8 mouse cellular contexts compared by ENCODE assay signal in the genomic region with DNA sequence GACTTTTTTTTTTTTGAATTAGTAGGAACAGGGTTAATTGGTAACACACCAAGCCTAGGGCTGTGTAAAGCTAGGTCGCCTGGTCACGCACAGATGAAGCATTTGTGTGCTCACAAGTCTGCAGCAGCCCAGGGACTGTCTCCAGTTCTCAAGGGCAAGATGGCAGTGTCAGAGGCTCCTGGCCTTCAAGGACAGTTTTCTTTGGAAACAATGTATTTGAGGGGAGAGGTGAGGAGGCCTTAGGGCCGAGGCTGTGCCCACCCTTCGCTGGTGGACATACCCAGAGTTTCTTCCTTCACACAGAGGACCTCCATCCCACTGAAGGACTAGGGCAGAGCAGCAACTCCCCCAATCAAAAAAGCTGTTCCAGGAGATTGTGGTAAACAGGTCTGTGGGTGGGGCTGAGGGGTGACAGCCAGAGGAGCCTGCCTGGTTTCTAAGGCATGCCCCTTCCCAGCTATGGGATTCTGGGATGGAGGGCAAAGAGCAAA. TPM values are rescaled to one million over a fixed set of nuclear protein-coding genes. Genes with fewer than 3 reads are reported as not detected.
DNase-seq lines count a peak whose midpoint lies in the region; ATAC-seq and TF ChIP-seq lines count a peak whose summit lies in the region.

No protein-coding gene starts in this region.

- peak overlapping the region; percentile 96 for H3K27ac ChIP-seq in cortical plate, adult 2 months (ENCODE audit: insufficient read depth, low read length)
- H3K27ac ChIP-seq in hindbrain, embryonic 11.5 days (ENCODE audit: low read depth, low read length) = peak overlapping the region; percentile 96
- peak overlapping the region; percentile 97 for H3K27ac ChIP-seq in olfactory bulb, adult 2 months (ENCODE audit: insufficient read depth, low read depth, low read length)

- H3K9me3 ChIP-seq in E14TG2a.4 (ENCODE audit: low read length) = no peaks in the 10 kb centered on the region
- H3K9me3 ChIP-seq in hindbrain, embryonic 11.5 days (ENCODE audit: control insufficient read depth, low read length) = no peaks in the 10 kb centered on the region

- TF ChIP-seq CTCF in E14TG2a.4 (conservative IDR thresholded peaks at IDR 0.05; ENCODE audit: low read length) = no peak
- no peak for TF ChIP-seq CTCF in cortical plate, adult 2 months (IDR thresholded peaks at IDR 0.05; ENCODE audit: extremely low read depth, insufficient read depth, low read length)
- no peak for TF ChIP-seq CTCF in olfactory bulb, adult 2 months (IDR thresholded peaks at IDR 0.05; ENCODE audit: insufficient read depth, low read depth, low read length)

- DNase-seq in 3134 (ENCODE audit: extremely low read depth, insufficient read length, low spot score) (peak; percentile 53), liver (peak; percentile 72)
- peak; percentile 21 for DNase-seq in hindbrain, embryonic 11.5 days (ENCODE audit: low spot score)
- DNase-seq in urinary bladder, postnatal 25 days (ENCODE audit: low spot score) = no peak
- no peak for DNase-seq in urinary bladder, adult 2 months (ENCODE audit: low spot score)

- no peak for TF ChIP-seq POLR2A in cortical plate, adult 2 months (IDR thresholded peaks at IDR 0.05; ENCODE audit: extremely low read depth, insufficient read depth, low read length)
- no peak for TF ChIP-seq POLR2A in olfactory bulb, adult 2 months (IDR thresholded peaks at IDR 0.05; ENCODE audit: insufficient read depth, low read depth, low read length)

- H3K4me3 ChIP-seq in E14TG2a.4 (replicated peaks; ENCODE audit: low read length) = peak overlapping the region; percentile 66
- H3K4me3 ChIP-seq in cortical plate, adult 2 months (ENCODE audit: insufficient read depth, low read length) = no peak overlapping the region
- no peak overlapping the region for H3K4me3 ChIP-seq in hindbrain, embryonic 11.5 days (ENCODE audit: low read depth, low read length)
- H3K4me3 ChIP-seq in olfactory bulb, adult 2 months (ENCODE audit: insufficient read depth, low read depth, low read length) = peak overlapping the region; percentile 4; the same call in 1 of the 2 replicates

- 42% methylated on average over 4 of the region's 4 CpGs for WGBS in hindbrain, embryonic 11.5 days
- 24% methylated on average over 4 of the region's 4 CpGs for WGBS in olfactory bulb, adult 2 months

- peaks cover 89% of the 10 kb centered on the region for H3K4me1 ChIP-seq in E14TG2a.4 (replicated peaks; ENCODE audit: low read depth, low read length)
- H3K4me1 ChIP-seq in cortical plate, adult 2 months (ENCODE audit: control insufficient read depth, insufficient read depth, low read length) = peaks cover 14% of the 10 kb centered on the region
- H3K4me1 ChIP-seq in hindbrain, embryonic 11.5 days (replicated peaks; ENCODE audit: control insufficient read depth, insufficient read depth, low read length) = peaks cover 31% of the 10 kb centered on the region
- H3K4me1 ChIP-seq in olfactory bulb, adult 2 months (ENCODE audit: control insufficient read depth, insufficient read depth, low read length) = peaks cover 67% of the 10 kb centered on the region

- peak overlapping the region; percentile 32; the same call in 1 of the 2 replicates for H3K9ac ChIP-seq in hindbrain, embryonic 11.5 days (ENCODE audit: low read depth, low read length)

- H3K27me3 ChIP-seq in E14TG2a.4 (ENCODE audit: insufficient read depth, low read length) = no peaks in the 10 kb centered on the region
- H3K27me3 ChIP-seq in hindbrain, embryonic 11.5 days (ENCODE audit: control insufficient read depth, insufficient read depth, low read length) = no peaks in the 10 kb centered on the region

- H3K36me3 ChIP-seq in E14TG2a.4 (ENCODE audit: insufficient read depth, low read length) = peaks cover 23% of the 10 kb centered on the region
- 0 out of 2 replicates have a peak, but pooled peaks cover 2% of the 10 kb centered on the region for H3K36me3 ChIP-seq in hindbrain, embryonic 11.5 days (ENCODE audit: control insufficient read depth, insufficient read depth, low read length)

- peak overlapping the region; percentile 62 for H3K4me2 ChIP-seq in hindbrain, embryonic 11.5 days (replicated peaks; ENCODE audit: low read depth, low read length)

- no peak for ATAC-seq in hindbrain, embryonic 11.5 days (ENCODE audit: low FRiP score)

RNA-seq across cellular contexts. Expression of a gene that starts 27.7 kb away (rescaled TPM):
- 17.1 and 22.1 TPM in 2 replicates for polyA plus RNA-seq in cortical plate, adult 2 months (2012; rRNA removed)
- 14.9 and 15.8 TPM in 2 replicates for polyA plus RNA-seq in hindbrain, embryonic 11.5 days (2014; fragmentation: Nextera tagmentation; extraction: Ambion mirVana)
- not detected in 2 replicates for polyA plus RNA-seq in olfactory bulb, adult 2 months (2012; ENCODE audit: insufficient read depth, insufficient read length, low replicate concordance, missing spikeins)
- 20.7 and 21.6 TPM in 2 replicates for polyA plus RNA-seq in urinary bladder, adult 2 months (2012; rRNA removed)

RNA-seq across cellular contexts. Expression of a gene that starts 30.3 kb away (rescaled TPM):
- polyA plus RNA-seq in cortical plate, adult 2 months (2012; rRNA removed) = 6.6 and 7.4 TPM in 2 replicates
- polyA plus RNA-seq in hindbrain, embryonic 11.5 days (2014; fragmentation: Nextera tagmentation; extraction: Ambion mirVana) = 1.0 and 1.1 TPM in 2 replicates
- polyA plus RNA-seq in olfactory bulb, adult 2 months (2012; ENCODE audit: insufficient read depth, insufficient read length, low replicate concordance, missing spikeins) = not detected in 2 replicates
- 19.2 and 25.1 TPM in 2 replicates for polyA plus RNA-seq in urinary bladder, adult 2 months (2012; rRNA removed)

RNA-seq across cellular contexts. Expression of a gene that starts 46.6 kb away (rescaled TPM):
- 3.6 and 4.0 TPM in 2 replicates for polyA plus RNA-seq in cortical plate, adult 2 months (2012; rRNA removed)
- polyA plus RNA-seq in hindbrain, embryonic 11.5 days (2014; fragmentation: Nextera tagmentation; extraction: Ambion mirVana) = 7.0 and 7.5 TPM in 2 replicates
- polyA plus RNA-seq in olfactory bulb, adult 2 months (2012; ENCODE audit: insufficient read depth, insufficient read length, low replicate concordance, missing spikeins) = not detected in 2 replicates
- 0.69 and 0.87 TPM in 2 replicates for polyA plus RNA-seq in urinary bladder, adult 2 months (2012; rRNA removed)

Comparison
In these comparisons a context has a peak if more than half of its experiments do, and no peak if none do; other contexts are left out.
1. DNase-seq: peak in 3134 (single experiment), hindbrain, embryonic 11.5 days (single experiment) and liver (single experiment); none in urinary bladder, postnatal 25 days (single experiment) and urinary bladder, adult 2 months (single experiment).
2. H3K4me3 ChIP-seq: peak in E14TG2a.4 (single experiment) and olfactory bulb, adult 2 months (single experiment); none in cortical plate, adult 2 months (single experiment) and hindbrain, embryonic 11.5 days (single experiment).
3. Peak in every context shown above with its lines, with median percentiles within 50 percentile points of each other: H3K27ac ChIP-seq.